Mouse (Mus musculus): ENCODE data around the gene Olfr518.
A peak's percentile ranks its signal among the peaks of the same experiment; 100 is the strongest.

Olfr518 gene

DNA sequence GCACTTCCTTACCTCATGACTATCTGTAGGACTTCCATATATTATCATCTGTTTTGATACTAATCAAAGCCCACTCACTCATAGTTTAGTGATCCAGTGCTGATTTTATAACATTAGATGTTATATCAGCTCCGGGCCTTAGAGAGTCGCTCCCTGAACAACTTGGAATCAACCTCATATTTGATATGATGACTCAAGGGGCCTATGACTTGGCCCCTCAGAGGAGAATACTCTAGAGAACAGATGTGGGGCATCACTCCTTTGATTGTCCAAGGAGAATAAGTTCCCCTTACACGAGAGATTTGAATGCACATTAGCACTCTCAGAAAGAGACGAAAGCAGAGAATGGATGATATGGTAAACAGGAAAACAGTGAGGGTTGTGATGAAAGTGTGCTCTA lies at the start of gene Olfr518:
Gene Olfr518, minus strand, starts transcription at position 101 of the 400 bp plus-strand sequence.
- no peak for DNase-seq

DNA sequence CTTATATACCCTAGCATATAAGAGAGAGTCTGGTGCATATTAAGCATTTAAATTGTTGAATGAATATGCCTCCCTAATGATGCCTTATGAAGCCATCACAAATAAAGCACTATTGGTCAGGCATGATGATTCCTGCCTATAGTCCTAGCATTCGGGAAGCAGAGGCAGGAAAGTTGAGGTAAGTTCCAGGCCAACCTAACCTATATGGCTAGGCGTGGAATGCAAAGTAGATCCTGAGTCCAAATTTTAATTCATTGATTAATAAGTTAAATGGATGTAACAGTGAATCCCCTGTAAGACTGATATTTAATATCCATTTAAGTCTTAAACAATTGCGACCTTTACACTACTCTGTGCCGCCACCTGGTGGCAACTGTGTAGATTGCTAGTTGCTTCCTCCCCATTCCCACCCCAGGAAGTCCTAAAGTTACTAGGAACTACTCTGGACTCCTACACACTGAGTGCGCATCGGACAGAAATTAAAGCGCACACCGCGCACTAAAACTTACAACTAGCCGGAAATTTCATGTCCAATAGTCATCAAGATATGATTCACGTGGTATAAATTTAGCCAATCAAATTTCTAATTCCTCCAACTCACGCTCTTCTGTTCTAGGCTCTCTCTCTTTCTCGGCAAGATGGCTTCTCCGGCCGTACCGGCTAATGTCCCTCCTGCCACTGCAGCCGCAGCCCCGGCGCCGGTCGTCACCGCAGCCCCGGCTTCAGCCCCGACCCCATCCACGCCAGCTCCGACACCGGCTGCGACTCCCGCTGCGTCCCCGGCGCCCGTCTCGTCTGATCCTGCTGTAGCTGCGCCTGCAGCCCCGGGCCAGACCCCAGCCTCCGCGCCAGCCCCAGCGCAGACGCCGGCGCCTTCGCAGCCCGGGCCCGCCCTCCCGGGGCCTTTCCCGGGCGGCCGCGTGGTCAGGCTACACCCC lies 49.3 kb upstream of the Olfr518 start, which contains the start of gene Eif3f:
Gene Eif3f, plus strand, starts transcription at position 624 of the 938 bp plus-strand sequence.
- DNase-seq: peak; percentile 94 to 95

- peak; percentile 46 to 60 for DNase-seq
Observed at GRCm38 (mm10) chr7:108929726-108930393, 45.1 kb upstream of the Olfr518 start, which contains the start of gene Nlrp10. Gene Nlrp10 (minus strand): TSS chr7:108930178.

DNA sequence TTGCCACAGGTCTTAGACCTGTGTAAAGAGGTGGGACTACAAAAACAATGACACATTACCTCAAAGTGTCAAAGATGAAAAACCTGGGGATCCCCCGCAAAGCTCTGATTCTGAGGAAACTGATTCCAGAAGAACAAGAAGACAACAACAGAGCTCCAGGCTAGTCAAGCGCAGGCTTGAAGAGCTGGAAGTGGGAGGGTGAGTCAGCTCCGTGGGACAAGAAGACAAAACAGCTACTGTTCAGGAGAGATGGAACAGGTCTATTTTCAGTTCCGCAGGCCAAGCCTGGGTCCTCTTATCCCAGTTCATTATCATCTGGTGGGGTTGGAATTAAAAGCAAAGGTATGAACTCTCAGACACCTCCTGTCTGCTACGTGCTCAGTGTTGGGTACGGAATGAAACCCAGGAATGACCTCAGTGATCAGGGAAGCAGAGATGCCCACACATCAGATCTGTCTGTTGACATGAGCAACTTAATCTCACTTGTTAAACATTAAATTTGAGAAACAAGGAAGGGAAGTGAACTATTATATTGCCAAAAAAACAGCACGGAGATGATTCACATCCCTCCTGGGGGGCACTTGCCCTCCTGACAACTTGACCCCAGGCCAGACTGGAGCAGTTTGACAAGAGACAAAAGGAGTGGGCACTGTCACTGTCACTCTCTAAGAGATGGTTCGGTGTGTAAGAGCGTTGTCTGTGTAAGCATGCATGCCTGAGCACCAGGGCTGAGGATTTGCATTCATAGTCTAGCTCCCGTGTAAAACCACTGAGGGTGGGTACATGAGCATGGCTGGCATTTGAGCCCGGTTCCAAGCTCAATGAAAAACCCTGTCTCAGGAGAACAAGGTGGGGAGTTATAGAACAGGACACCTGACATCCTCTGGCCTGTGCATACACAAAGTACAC lies 43.7 kb upstream of the Olfr518 start:
- DNase-seq: no peak

DNA sequence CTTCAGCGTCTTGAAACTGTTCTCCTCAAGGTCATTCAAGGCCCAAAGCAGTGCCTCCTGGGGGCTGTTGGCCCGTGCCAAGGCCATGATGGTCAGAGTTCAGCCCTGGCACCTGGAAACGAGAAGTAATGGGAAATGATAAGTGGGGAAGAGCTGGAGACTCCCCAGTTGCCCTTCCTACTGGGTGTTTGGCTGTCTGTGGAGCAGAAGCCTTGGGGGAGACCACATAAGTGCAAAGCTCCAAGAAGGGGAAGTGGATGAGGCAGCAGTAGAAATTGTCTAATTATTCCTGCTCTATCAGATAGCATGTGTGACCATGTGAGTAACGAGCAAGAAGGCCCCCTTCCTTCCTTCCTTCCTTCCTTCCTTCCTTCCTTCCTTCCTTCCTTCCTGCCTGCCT lies 42.2 kb upstream of the Olfr518 start:
- no peak for DNase-seq

DNA sequence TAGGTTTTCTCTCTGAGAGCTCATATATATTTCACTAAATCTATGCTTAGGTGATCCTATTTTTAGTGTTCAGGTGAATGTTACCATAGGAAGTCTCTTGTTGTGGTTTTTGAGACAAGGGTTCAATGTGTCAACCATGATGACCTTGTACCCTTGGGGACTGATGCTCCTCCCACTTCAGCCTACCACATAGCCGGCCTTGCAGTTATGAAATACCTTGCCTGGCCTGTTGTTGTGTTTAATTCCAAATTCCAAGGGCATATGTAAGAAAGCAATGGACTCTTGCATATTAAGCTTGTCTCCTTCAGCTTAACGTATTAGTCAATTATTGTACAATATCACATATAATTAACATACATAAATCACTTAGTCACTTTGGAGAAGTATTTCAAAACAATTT lies 19.2 kb upstream of the Olfr518 start:
- no peak for DNase-seq

DNA sequence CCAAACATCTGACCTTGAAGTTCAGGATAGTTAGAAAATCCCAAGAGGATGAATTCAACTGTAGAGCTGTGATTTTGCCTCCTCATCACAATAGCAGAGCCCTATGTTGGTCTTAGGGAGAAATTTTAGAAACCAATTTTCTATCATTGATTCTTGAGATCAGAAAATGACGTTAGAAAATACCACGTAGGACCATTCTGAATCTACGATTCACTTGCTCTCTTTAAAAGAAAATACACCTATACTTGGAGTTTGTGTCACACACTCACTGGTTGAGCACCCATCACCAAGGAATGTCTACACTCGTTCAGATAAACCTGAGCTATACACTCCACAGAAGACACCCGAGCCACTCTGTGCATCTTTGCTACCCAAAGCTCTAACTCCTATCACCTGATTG lies 9.5 kb upstream of the Olfr518 start, which contains the start of gene Olfr519:
Gene Olfr519, minus strand, starts transcription at position 101 of the 400 bp plus-strand sequence.
- no peak for DNase-seq

DNA sequence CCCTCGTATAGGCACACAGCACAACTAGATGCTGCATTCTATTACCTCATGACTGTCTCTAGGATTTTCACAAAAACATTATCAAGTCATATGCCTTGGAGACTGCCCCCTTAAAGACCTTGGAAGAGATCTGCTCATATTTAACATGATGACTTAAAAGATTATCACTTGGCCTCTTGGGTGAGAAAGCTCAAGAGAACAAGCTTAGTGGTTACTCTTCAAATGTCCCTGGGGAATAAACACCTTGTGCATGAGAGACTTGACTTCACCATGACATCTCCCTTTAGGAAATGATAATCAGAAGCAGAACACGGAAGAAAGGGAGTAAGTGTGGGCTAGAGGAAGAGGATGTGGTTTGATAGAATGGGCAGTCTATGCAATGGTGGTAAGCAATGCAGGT lies 12.5 kb downstream of the Olfr518 start, which contains the start of gene Olfr517:
Gene Olfr517, minus strand, starts transcription at position 101 of the 400 bp plus-strand sequence.
- DNase-seq: no peak

- DNase-seq: no peak
Observed at GRCm38 (mm10) chr7:108850429-108850828, 34.4 kb downstream of the Olfr518 start, which contains the start of gene Olfr516. Gene Olfr516 (minus strand): TSS chr7:108850529.
